Mouse (Mus musculus): Measurements from ENCODE around the gene Cdc20b.

- no peak for TF ChIP-seq CTCF (IDR thresholded peaks at IDR 0.05; ENCODE audit: insufficient read depth, low read depth, low read length)
- no peak for TF ChIP-seq POLR2A (IDR thresholded peaks at IDR 0.05; ENCODE audit: insufficient read depth, low read depth, low read length)
Observed at GRCm38 (mm10) chr13:112985605-112986450, 49.1 kb upstream of the Cdc20b start.

All from olfactory bulb, adult 2 months (tissue).